9 mouse cellular contexts compared by ENCODE assay signal in genomic region chr8:121108657-121109056, GRCm38 (mm10). TPM values are rescaled to one million over a fixed set of nuclear protein-coding genes. Genes with fewer than 3 reads are reported as not detected.
DNase-seq lines count a peak whose midpoint lies in the region; ATAC-seq and TF ChIP-seq lines count a peak whose summit lies in the region.
"Had no signal": no experiment of that assay in that cellular context is flagged by ENCODE, and none has a peak within 500 bp of the region (broad histone marks: within the 10 kb centered on the region; RNA-seq: fewer than 3 reads in every experiment).

No protein-coding gene starts in this region.

- WGBS in embryonic facial prominence, embryonic 12.5 days = 14% methylated on average over 5 of the region's 5 CpGs
- WGBS in intestine, embryonic 15.5 days = 11% methylated on average over 5 of the region's 5 CpGs
- WGBS in neural tube, embryonic 12.5 days = 18% methylated on average over 5 of the region's 5 CpGs

- no peak for TF ChIP-seq CTCF in layer of hippocampus, adult 2 months (conservative IDR thresholded peaks at IDR 0.05)

- no peaks in the 10 kb centered on the region for H3K9me3 ChIP-seq in embryonic facial prominence, embryonic 12.5 days
- H3K9me3 ChIP-seq in intestine, embryonic 15.5 days = no peaks in the 10 kb centered on the region
- H3K9me3 ChIP-seq in neural tube, embryonic 12.5 days = no peaks in the 10 kb centered on the region

- peaks cover 22% of the 10 kb centered on the region for H3K4me1 ChIP-seq in embryonic facial prominence, embryonic 12.5 days
- peaks cover 15% of the 10 kb centered on the region for H3K4me1 ChIP-seq in intestine, embryonic 15.5 days (replicated peaks)
- H3K4me1 ChIP-seq in neural tube, embryonic 12.5 days = peaks cover 17% of the 10 kb centered on the region

- DNase-seq in layer of hippocampus, adult 2 months (ENCODE audit: low spot score in 2 of 2) = no peak
- no peak for DNase-seq in layer of hippocampus, adult 18-20 months (ENCODE audit: low spot score in 2 of 2)
- DNase-seq in right cerebral cortex, postnatal 10 days (ENCODE audit: low spot score in 2 of 2) = no peak
- no peak for DNase-seq in embryo, embryonic 11 days
- DNase-seq in thymus, postnatal 10 days (ENCODE audit: low spot score in 2 of 2) = no peak

- H3K4me3 ChIP-seq in layer of hippocampus, adult 2 months = peak overlapping the region; percentile 91
- H3K4me3 ChIP-seq in embryonic facial prominence, embryonic 12.5 days = peak overlapping the region; percentile 85
- peak overlapping the region; percentile 90 for H3K4me3 ChIP-seq in intestine, embryonic 15.5 days (replicated peaks)
- peak overlapping the region; percentile 74 for H3K4me3 ChIP-seq in neural tube, embryonic 12.5 days

- H3K36me3 ChIP-seq in embryonic facial prominence, embryonic 12.5 days = peaks cover 12% of the 10 kb centered on the region; the same call in 1 of the 2 replicates
- H3K36me3 ChIP-seq in intestine, embryonic 15.5 days = peaks cover 9% of the 10 kb centered on the region
- H3K36me3 ChIP-seq in neural tube, embryonic 12.5 days = peaks cover 9% of the 10 kb centered on the region; the same call in 1 of the 2 replicates

- peak overlapping the region; percentile 87 for H3K4me2 ChIP-seq in embryonic facial prominence, embryonic 12.5 days (replicated peaks)
- H3K4me2 ChIP-seq in intestine, embryonic 15.5 days (replicated peaks) = peak overlapping the region; percentile 85
- H3K4me2 ChIP-seq in neural tube, embryonic 12.5 days (replicated peaks) = peak overlapping the region; percentile 90

- ATAC-seq in embryonic facial prominence, embryonic 12.5 days (ENCODE audit: insufficient number of reproducible peaks, insufficient read depth, low FRiP score, low TSS enrichment) = no peak
- ATAC-seq in intestine, embryonic 15.5 days = no peak
- no peak for ATAC-seq in neural tube, embryonic 12.5 days (ENCODE audit: low FRiP score, low read depth)

- peak overlapping the region; percentile 85; the same call in 1 of the 2 replicates for H3K9ac ChIP-seq in embryonic facial prominence, embryonic 12.5 days
- peak overlapping the region; percentile 87 for H3K9ac ChIP-seq in intestine, embryonic 15.5 days
- peak overlapping the region; percentile 90 for H3K9ac ChIP-seq in neural tube, embryonic 12.5 days

- H3K27me3 ChIP-seq in embryonic facial prominence, embryonic 12.5 days = peaks cover 17% of the 10 kb centered on the region
- H3K27me3 ChIP-seq in intestine, embryonic 15.5 days (replicated peaks) = peaks cover 3% of the 10 kb centered on the region
- H3K27me3 ChIP-seq in neural tube, embryonic 12.5 days (replicated peaks) = peaks cover 25% of the 10 kb centered on the region

- peak overlapping the region; percentile 93 for H3K27ac ChIP-seq in layer of hippocampus, adult 2 months
- 0 out of 2 replicates have a peak overlapping the region, but pooled peaks have one; percentile 12 for H3K27ac ChIP-seq in embryonic facial prominence, embryonic 12.5 days
- H3K27ac ChIP-seq in intestine, embryonic 15.5 days = no peak overlapping the region
- H3K27ac ChIP-seq in neural tube, embryonic 12.5 days = no peak overlapping the region

RNA-seq across cellular contexts. Expression of gene Mthfsd, which starts 0.5 kb away (rescaled TPM):
- total RNA-seq in layer of hippocampus, adult 2 months (2021) = 10 to 100 TPM; 38.8 to 46.1 TPM
- total RNA-seq in layer of hippocampus, adult 18-20 months (2021) = 10 to 100 TPM; 36.6 to 37.2 TPM
- 66.9 and 75.0 TPM in 2 replicates for polyA plus RNA-seq in embryonic facial prominence, embryonic 12.5 days (2016; fragmentation: Nextera tagmentation; extraction: Ambion mirVana)
- 50.6 and 52.3 TPM in 2 replicates for polyA plus RNA-seq in intestine, embryonic 15.5 days (2015; fragmentation: Nextera tagmentation; extraction: Ambion mirVana)
- 67.3 and 70.0 TPM in 2 replicates for polyA plus RNA-seq in neural tube, embryonic 12.5 days (2016; fragmentation: Nextera tagmentation; extraction: Ambion mirVana)

RNA-seq across cellular contexts. Expression of gene Foxc2, which starts 7.3 kb away (rescaled TPM):
- 1 to 10 TPM; 1.0 to 1.1 TPM for total RNA-seq in layer of hippocampus, adult 2 months (2021)
- under 1 TPM; 0.69 to 0.96 TPM for total RNA-seq in layer of hippocampus, adult 18-20 months (2021)
- polyA plus RNA-seq in embryonic facial prominence, embryonic 12.5 days (2016; fragmentation: Nextera tagmentation; extraction: Ambion mirVana) = 26.8 and 29.8 TPM in 2 replicates
- polyA plus RNA-seq in intestine, embryonic 15.5 days (2015; fragmentation: Nextera tagmentation; extraction: Ambion mirVana) = 0.69 and 0.80 TPM in 2 replicates
- 17.0 and 20.9 TPM in 2 replicates for polyA plus RNA-seq in neural tube, embryonic 12.5 days (2016; fragmentation: Nextera tagmentation; extraction: Ambion mirVana)
- total RNA-seq: granulocyte monocyte progenitor cell, adult 5-6 weeks had no signal

RNA-seq across cellular contexts. Expression of gene Foxl1, which starts 19.1 kb away (rescaled TPM):
- total RNA-seq in layer of hippocampus, adult 2 months (2021) = under 1 TPM in 1 of 2 experiments, not detected in 1; 0.13 TPM
- not detected for total RNA-seq in layer of hippocampus, adult 18-20 months (2021)
- 4.6 and 5.2 TPM in 2 replicates for polyA plus RNA-seq in embryonic facial prominence, embryonic 12.5 days (2016; fragmentation: Nextera tagmentation; extraction: Ambion mirVana)
- 9.0 and 9.3 TPM in 2 replicates for polyA plus RNA-seq in intestine, embryonic 15.5 days (2015; fragmentation: Nextera tagmentation; extraction: Ambion mirVana)
- 1.1 and 1.6 TPM in 2 replicates for polyA plus RNA-seq in neural tube, embryonic 12.5 days (2016; fragmentation: Nextera tagmentation; extraction: Ambion mirVana)
- total RNA-seq: granulocyte monocyte progenitor cell, adult 5-6 weeks had no signal

RNA-seq across cellular contexts. Expression of gene Foxf1, which starts 24.5 kb away (rescaled TPM):
- total RNA-seq in layer of hippocampus, adult 2 months (2021) = under 1 TPM; 0.49 to 0.71 TPM
- under 1 TPM; 0.48 to 0.92 TPM for total RNA-seq in layer of hippocampus, adult 18-20 months (2021)
- 35.0 and 35.9 TPM in 2 replicates for polyA plus RNA-seq in embryonic facial prominence, embryonic 12.5 days (2016; fragmentation: Nextera tagmentation; extraction: Ambion mirVana)
- polyA plus RNA-seq in intestine, embryonic 15.5 days (2015; fragmentation: Nextera tagmentation; extraction: Ambion mirVana) = 105 and 126 TPM in 2 replicates
- 4.2 and 5.5 TPM in 2 replicates for polyA plus RNA-seq in neural tube, embryonic 12.5 days (2016; fragmentation: Nextera tagmentation; extraction: Ambion mirVana)
- total RNA-seq: granulocyte monocyte progenitor cell, adult 5-6 weeks had no signal

Comparison
In these comparisons a context has a peak if more than half of its experiments do, and no peak if none do; other contexts are left out.
1. H3K27ac ChIP-seq: peak in layer of hippocampus, adult 2 months (single experiment) and embryonic facial prominence, embryonic 12.5 days (single experiment); none in intestine, embryonic 15.5 days (single experiment) and neural tube, embryonic 12.5 days (single experiment).
2. Peak in every context shown above with its lines, with median percentiles within 50 percentile points of each other: H3K4me3 ChIP-seq, H3K4me2 ChIP-seq and H3K9ac ChIP-seq.